Mouse (Mus musculus) cortical plate, adult 2 months (tissue): ENCODE measurements at regions not wholly inside any gene's neighbourhood (a gene's known extent, or its start where the extent isn't known, plus 50 kb on each side); places are given as distances from the start of the nearest gene placed in this dataset.

Experiments used
- CTCF ChIP-seq: fragments of 200-500 bp; IDR thresholded peaks from 2 replicates; pipeline ENCODE4 v1.5.1; 2011; ENCODE audit warnings: mild to moderate bottlenecking, control low read depth, low read length; ENCODE audit not compliant: insufficient read depth; ENCODE audit errors: extremely low read depth
- POLR2A ChIP-seq: fragments of 200-500 bp; IDR thresholded peaks from 2 replicates; pipeline ENCODE4 v1.6.1; 2011; ENCODE audit warnings: mild to moderate bottlenecking, low read length, control low read depth; ENCODE audit not compliant: insufficient read depth; ENCODE audit errors: extremely low read depth

- TF ChIP-seq CTCF (no peak), POLR2A (no peak)
These were observed 74.5 kb upstream of the Mtap start for GRCm38 (mm10) chr4:89062384-89062783.
